Mouse (Mus musculus) activated CD4-positive, CD25-positive, alpha-beta regulatory T cell, adult 4 months (primary cell): ENCODE measurements at regions not wholly inside any gene's neighbourhood (a gene's known extent, or its start where the extent isn't known, plus 50 kb on each side); places are given as distances from the start of the nearest gene placed in this dataset.

ENCODE experiments used
- ATAC-seq: one replicate; pipeline ENCODE4 v1.8.0; 2017

DNA sequence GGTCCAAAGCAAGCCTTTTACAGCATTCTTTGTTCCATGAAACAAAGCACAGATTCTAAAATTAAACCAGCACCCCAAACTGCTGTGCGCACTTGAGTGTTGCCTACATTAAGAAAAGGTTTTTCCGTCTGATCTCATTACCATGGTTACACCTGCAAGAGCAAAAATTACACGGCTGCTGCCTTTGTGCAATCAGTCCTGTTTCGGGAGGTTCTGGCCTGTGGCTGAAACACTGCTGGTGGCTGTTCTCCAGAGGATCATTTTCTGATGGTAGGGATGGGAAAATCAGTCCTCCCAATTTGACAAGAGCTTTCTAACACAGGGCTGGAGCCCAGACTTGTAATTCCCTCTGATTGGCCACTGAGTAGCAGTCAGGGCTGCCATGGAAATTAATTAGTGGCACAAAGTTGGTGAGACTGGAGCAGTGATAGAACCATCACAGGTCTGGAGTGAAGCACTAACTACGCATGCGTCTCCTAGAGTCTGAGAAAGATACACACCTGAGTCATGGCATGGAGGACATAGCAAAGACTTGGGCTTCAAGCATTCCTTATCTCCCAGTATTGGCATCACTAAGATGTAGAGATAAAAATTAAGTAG, 114.8 kb upstream of the Fam49a start:
- no peak for ATAC-seq

DNA sequence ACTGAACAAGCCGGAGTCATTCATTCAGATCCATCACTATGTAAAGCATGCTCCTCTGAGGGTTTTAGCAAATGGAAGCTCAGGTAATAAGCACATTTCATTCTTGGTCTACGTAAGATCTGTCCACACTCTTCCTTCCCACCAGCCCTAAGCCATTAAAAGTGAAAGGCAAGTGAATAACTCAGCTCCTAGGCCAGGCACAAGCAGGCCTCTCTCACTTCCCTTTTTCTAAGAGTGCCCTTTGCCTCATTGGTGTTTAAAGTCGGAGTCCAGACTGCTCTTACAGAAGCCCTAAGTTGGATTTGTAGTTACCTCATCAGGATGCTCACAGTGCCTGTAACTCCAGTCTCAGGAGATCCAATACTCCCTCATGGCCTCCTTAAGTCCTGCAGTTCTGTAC, 114.1 kb upstream of the Fam49a start:
- ATAC-seq: no peak

GRCm38 (mm10) chr12:12148659-12149399, 113.1 kb upstream of the Fam49a start:
- ATAC-seq: no peak

DNA sequence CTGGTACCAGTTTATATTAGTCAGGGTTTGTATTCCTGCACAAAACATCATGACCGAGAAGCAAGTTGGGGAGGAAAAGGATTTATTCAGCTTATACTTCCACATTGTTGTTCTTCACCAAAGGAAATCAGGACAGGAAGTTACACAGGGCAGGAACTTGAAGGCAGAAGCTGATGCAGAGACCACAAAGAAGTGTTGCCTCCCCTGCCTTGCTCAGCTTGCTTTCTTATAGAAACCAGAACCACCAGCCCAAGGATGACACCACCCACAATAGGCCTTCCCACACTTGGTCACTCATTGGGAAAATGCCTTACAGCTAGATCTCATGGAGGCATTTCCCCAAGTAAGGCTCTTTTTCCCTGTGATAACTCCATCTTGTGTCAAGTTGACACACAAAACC, 97.5 kb upstream of the Fam49a start:
- no peak for ATAC-seq

GRCm38 (mm10) chr12:12170581-12170980, 91.4 kb upstream of the Fam49a start:
- no peak for ATAC-seq

DNA sequence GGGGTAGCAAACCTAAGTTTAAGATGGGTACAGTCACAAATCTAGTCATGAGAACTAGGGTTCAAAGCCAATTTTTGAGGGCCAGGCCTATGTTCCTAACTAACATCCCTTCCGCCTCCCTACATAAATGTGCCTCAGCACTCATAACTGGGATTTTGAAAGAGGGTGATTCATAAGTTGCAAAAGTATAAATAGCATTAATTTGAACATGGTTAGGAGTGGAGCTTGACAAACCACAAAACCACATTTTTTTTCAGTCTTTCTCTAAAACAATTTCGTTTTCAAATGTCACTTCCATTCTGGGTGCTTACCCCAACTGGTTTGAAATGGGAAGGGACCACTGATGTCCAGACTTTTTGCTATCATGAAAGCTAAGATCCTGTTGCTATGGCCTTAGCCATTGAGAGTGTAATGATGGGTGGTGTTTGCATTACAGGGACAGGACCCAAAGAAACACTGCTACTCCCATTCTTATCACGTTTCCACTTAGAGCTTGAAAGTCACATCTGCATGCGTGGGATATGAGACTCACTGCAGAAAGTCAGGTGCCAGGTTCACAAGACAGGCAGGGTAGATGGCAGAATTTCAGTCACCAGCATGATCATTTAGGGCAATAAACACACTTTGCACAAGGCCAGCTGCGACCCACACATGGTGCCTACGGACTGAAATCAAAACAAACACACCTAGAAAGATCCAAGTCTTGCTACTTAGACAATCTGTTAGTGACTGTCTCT, 89.7 kb upstream of the Fam49a start:
- ATAC-seq: peak; percentile 52

DNA sequence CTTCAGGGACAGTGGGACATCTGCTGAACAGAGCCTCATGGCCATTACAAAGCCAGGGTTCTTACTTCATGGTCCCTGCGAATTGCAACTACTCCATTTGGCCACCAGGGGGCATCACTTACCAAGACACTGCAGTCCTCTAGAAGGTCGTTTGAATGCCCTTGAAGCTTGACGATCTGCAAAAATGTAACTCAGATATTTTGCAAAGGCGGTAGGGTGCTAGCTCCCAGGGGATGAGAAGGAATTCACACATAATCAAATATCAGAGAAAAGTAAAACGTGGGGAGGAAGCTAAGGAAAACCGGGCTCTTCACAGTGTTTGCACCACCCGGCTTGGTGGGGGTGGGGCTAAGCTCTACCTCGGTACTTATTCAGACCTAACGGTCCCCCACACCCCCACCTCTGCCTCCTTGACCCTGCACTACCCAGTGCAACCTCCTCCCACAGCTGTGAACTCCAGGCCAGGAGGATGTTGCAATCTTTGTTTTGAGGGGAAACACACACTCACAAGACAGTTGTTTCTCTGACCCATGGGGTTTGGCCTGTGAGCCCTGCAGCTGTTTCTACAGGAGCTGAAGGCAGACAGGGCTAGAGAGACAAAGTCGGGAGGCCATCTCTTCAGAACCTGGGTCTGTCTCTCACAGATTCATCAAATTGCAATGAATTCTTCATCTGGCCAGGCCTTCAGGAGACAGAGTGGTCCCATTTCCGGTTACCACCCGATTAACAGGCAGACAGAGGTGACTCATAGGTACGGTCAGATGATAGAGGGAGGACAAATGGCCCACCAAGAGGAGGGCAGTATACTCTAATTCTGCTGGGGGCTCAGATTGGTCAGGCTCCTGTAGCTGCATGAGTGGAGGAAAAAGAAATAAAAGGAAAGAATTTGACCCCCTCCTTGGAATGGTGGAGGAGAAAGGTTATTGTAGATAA, 85.3 kb upstream of the Fam49a start:
- peak; percentile 75 for ATAC-seq

- ATAC-seq: no peak
Observed at GRCm38 (mm10) chr12:12177264-12178043, 84.5 kb upstream of the Fam49a start.

DNA sequence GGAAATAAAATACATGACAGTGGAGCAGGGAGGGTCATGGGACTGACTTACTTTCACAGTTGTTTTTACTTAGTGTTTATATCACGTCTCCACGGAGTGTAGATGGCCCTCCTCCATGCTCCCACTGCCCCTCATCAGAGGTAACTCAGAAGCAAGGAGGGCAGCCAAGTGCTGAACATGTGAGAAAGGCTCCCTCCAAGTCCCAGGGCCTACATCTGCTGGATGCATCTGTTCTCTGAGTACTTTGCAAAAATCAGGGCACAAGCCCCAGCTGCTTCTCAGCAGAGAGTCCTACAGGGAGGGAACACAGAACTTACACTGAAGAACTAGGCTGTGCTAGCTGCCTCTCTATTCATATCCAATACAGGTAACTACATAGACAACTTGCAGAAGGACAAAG, 83.5 kb upstream of the Fam49a start:
- ATAC-seq: no peak

- ATAC-seq: no peak
Observed at GRCm38 (mm10) chr12:12179292-12179865, 82.6 kb upstream of the Fam49a start.

DNA sequence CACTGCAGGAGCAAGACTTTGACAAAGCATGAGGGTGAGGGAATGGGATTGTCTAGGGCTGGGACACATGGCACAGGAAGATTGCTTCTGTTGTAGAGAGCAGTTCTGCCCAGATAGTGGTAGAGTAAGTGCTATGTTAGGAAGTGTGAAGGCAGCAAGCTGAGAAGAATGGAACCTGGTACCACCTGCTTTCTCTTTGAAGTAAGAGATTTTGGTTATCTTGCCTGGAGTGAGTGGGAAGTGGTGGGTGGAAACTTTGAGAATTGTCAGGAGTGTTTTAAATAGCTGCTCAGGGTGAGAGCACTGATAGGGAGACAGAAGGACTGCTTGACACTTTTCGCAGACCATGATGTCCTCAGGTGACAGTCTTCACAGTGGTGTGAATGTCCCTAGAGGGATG, 81.0 kb upstream of the Fam49a start:
- no peak for ATAC-seq

DNA sequence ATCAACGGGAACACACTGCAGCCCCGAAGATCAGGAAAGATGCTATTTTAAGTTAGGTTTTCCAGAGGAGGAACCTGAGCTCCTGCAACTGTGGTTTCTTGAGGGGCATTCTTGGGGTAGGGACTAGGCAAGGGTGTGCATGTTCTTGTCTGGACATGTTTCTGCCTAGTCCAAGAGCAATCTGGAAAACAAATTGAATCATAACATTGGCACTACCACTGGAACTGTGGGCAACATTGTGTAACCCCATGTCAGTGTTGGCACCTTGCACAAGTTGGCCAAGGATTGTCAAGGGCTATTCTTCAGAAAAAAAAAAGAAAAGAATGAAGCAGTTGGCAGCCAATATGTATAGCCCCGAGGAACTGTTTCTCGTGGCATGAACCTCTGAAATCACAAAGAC, 80.3 kb upstream of the Fam49a start:
- no peak for ATAC-seq

DNA sequence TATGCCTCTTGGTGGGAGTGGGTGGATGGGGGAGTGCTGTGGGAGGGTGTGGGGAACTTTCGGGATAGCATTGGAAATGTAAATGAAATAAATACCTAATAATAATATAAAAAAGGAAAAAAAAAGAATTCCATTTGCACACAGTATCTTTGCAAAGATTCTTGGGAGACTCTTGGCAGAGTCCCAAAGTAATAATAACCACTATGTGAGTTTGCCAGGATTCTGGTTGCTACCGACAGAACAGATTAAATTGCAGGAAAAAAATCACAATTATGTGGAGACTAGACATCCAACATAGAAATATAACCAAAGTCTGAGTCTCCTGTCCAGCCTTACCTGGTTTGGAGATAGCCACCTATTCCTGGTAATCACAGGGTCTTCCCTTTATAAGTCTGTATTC, 75.6 kb upstream of the Fam49a start:
- no peak for ATAC-seq

- no peak for ATAC-seq
Observed at GRCm38 (mm10) chr12:12195066-12195465, 66.9 kb upstream of the Fam49a start.

GRCm38 (mm10) chr12:12196627-12197026, 65.3 kb upstream of the Fam49a start:
- no peak for ATAC-seq

GRCm38 (mm10) chr12:12208216-12208615, 53.7 kb upstream of the Fam49a start:
- ATAC-seq: no peak
